Mouse (Mus musculus) embryonic fibroblast, embryonic 13.5 days (primary cell): Measurements from ENCODE around the gene Cnot11. TPM values are rescaled to one million over a fixed set of nuclear protein-coding genes. Genes with fewer than 3 reads are reported as not detected.

Experiments
- H3K27ac ChIP-seq: 2 replicates; pipeline ENCODE4 v1.5.1; 2012; ENCODE audit warnings: low read length, control low read depth, inconsistent platforms; ENCODE audit not compliant: insufficient read depth
- H3K4me1 ChIP-seq: 2 replicates; pipeline ENCODE4 v1.6.1; 2011; ENCODE audit warnings: low read length; ENCODE audit not compliant: control insufficient read depth, insufficient read depth
- H3K4me3 ChIP-seq: 2 replicates; pipeline ENCODE4 v1.5.1; 2011; ENCODE audit warnings: mild to moderate bottlenecking, control low read depth, low read length; ENCODE audit not compliant: insufficient read depth
- CTCF ChIP-seq: IDR thresholded peaks from 2 replicates; pipeline ENCODE4 v1.5.1; 2011; ENCODE audit warnings: mild to moderate bottlenecking, control low read depth, low read length, moderate library complexity, borderline replicate concordance; ENCODE audit not compliant: insufficient read depth
- POLR2A ChIP-seq: IDR thresholded peaks from 2 replicates; pipeline ENCODE4 v1.6.1; 2011; ENCODE audit warnings: low read depth, mild to moderate bottlenecking, control low read depth, low read length, moderate library complexity
- polyA plus RNA-seq: library from polyadenylated mRNA; stranded (reverse); fragments of >200 nt; gene quantifications from 2 replicates; pipeline ENCODE4 v1.2.4, GENCODE M21; 2011; ENCODE audit warnings: low read depth; ENCODE audit not compliant: missing spikeins, insufficient read length

Gene Cnot11
- 47.8 and 48.5 TPM in 2 replicates for polyA plus RNA-seq

DNA sequence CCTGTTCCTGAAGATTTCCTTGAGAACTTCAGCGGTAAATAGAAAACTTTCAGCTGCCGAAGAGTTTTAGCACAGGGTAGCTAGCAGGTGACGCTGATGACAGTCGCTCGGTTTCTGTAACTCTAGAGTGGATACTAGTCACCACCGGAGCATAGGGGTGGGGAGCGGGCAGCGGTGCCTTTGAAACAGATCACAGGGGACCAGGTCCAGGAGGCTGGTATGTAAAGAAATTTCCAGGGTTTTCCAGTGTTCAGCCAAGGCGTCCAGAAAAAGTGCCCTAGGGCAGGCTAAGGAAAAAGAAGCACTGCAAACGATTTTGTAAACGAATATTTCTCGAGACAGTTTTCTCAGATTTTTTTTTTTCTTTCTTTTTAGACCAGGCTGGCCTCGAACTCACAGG is at the start of gene Cnot11:
Gene Cnot11, plus strand, starts transcription at position 162 of the 400 bp plus-strand sequence.
- TF ChIP-seq POLR2A (no peak), CTCF (no peak)
- Histone ChIP-seq H3K4me1 (0 out of 2 replicates have a peak, but pooled peaks cover 2% of the 10 kb centered on the region), H3K27ac (peak within 1 kb of the TSS; percentile 56), H3K4me3 (peak within 1 kb of the TSS; percentile 80)

DNA sequence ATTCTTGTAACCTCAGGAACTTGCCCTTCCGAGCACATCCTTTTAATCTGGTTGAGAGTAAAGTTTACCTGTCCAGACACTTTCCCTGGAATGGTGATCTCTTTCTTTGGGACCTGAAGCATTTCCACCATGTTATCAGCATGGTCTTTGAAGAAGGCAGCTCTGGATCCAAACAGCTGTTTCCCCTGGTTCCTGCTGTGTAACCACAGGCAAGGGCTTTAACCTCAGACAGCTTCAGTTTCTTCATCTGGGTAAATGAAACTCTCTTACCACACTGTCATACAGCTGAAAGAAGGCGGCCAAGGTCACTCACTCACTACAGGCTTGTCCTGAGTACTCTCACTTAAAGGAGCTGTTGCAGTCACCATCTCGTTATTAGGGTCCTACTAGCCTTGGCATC is 47.4 kb upstream of the Cnot11 start:
- H3K27ac ChIP-seq = no peak overlapping the region
- H3K4me1 ChIP-seq = no peaks in the 10 kb centered on the region
- TF ChIP-seq CTCF (no peak), POLR2A (no peak)
- H3K4me3 ChIP-seq = no peak overlapping the region

DNA sequence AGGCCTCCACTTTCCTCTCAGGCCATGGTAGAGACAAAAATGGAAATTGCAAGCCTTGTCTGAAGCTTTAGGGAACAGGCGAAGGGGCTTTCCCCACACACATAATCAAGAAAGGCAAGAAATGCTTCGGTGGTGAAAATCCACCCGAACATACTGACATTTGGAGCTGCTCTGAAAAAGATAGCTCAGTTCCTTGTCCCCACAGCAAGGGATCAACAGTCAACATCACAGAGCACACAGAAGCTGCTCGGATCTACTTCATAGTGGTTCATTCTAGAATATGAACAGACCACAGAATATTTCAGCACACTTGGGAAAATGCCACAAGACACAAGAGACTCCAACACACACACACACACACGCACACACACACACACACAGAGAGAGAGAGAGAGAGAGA is 41.6 kb upstream of the Cnot11 start:
- H3K4me3 ChIP-seq = no peak overlapping the region
- no peak for TF ChIP-seq CTCF
- TF ChIP-seq POLR2A = no peak
- H3K27ac ChIP-seq = no peak overlapping the region
- no peaks in the 10 kb centered on the region for H3K4me1 ChIP-seq

DNA sequence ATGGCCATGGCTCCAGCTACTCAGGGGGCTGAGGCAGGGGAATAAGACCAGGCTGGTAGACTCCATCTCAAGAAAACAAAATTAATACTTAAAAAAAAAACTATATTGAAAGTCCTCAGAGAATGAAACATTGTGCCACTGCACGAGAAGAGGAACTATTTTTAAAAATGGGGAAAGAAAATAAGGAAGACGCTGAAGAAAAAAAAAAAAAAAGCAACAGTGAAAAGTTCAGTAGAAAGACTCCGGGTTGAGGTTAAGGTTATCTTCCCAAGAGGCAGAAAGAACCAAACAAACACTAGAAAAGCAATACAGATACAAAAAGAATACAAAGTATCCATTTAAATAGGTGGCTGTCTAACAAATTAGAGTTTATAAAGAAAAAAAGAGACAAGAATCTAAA is 41.1 kb upstream of the Cnot11 start:
- TF ChIP-seq POLR2A = no peak
- no peak for TF ChIP-seq CTCF
- H3K27ac ChIP-seq = no peak overlapping the region
- no peaks in the 10 kb centered on the region for H3K4me1 ChIP-seq
- H3K4me3 ChIP-seq = no peak overlapping the region

DNA sequence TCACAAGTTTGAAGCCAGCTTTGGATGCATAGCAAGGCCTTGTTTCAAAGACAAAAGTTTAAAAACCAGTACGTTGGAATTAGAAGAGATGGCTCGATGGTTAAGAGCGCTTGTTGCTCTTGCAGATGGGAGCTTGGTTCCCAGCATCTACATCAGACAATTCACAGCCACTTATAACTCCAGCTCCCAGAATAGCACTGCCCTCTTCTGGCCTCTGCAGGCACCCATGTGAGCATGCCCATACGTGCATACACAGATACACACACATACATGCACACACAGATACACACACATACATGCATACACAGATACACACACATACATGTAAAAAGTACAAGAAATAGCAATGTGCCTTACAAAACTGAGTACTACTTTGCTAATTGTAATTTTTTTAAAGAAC is 37.8 kb upstream of the Cnot11 start:
- no peak overlapping the region for H3K27ac ChIP-seq
- H3K4me1 ChIP-seq = peaks cover 2% of the 10 kb centered on the region; the same call in 1 of the 2 replicates
- no peak for TF ChIP-seq CTCF
- TF ChIP-seq POLR2A = no peak
- no peak overlapping the region for H3K4me3 ChIP-seq

DNA sequence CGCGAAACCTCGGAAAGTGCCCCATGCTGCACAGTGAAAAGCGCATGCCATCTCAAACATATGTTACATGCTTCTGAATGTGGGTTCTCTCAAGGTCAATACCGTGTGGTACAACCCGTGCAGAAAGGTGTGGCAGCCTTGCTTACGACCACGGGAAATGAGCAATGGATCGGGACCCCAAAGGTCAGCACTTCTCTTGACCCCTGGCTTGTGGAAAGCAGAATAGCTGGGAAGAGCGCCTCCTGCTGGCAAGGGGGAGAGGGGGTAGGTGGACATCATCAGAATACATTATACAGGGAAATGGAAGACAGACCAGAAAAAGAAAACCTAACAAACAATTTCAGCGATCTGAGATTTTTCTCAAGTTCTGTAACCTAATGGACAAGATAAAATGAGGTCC is 37.0 kb upstream of the Cnot11 start:
- TF ChIP-seq POLR2A (no peak), CTCF (no peak)
- Histone ChIP-seq H3K27ac (no peak overlapping the region), H3K4me3 (no peak overlapping the region), H3K4me1 (peaks cover 2% of the 10 kb centered on the region; the same call in 1 of the 2 replicates)

DNA sequence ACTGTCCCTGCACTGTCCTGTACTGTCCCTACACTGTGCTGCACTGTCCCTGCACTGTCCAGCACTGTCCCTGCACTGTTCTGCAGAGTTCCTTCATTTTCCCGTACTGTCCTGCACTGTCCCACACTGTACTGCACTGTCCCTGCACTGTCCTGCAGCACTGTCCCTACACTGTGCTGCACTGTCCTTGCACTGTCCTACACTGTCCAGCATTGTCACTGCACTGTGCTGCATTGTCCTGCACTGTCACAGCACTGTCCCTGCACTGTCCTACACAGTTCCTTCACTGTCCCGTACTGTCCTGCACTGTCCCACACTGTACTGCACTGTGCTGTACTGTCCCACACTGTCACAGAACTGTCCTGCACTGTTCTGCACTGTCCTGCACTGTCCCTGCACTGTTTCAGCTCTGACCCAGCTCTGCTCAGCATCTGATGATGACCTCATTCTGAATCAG is 35.3 kb upstream of the Cnot11 start:
- H3K4me1 ChIP-seq = peaks cover 2% of the 10 kb centered on the region; the same call in 1 of the 2 replicates
- no peak overlapping the region for H3K4me3 ChIP-seq
- no peak overlapping the region for H3K27ac ChIP-seq
- TF ChIP-seq POLR2A (no peak), CTCF (no peak)

DNA sequence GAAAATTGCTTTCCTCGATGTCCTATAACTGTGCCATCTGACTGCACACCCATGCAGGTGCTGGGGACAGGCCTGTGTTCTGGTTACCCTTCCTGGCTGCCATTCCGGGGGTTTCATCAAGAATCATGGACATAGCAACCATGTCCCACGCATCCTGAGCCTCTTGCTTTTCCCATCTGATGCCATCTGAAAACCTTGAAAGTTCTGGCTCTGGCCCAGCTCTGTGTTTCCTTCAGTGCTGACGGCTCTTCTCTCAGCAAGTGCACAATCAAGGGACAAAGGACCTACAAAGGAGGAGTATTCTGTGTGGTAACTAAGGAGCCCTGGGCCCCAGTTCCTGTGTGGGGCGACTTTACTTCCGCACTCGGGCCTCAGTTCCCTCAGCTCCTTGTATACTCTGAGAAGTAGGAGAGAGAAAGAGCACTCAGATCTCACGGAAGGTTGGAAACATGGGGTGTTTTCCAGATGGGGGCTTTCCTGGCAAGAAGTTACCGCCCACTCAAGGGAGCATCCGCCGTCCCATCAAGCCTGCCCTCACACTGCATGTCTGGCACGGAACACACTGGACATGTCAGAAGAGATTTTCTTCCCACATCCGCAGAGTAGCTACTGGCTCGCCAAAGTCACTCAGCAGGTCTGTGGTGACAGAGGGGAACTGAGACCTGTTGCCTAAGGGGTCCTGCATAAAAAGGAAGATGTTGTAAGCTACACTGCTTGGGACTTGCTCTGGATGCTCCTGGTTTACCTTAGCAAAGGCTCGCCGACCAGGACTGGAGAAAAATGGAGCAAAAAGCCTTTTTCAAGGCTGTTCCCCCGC is 31.8 kb upstream of the Cnot11 start:
- H3K4me1 ChIP-seq = peaks cover 2% of the 10 kb centered on the region; the same call in 1 of the 2 replicates
- no peak overlapping the region for H3K4me3 ChIP-seq
- no peak for TF ChIP-seq POLR2A
- no peak for TF ChIP-seq CTCF
- no peak overlapping the region for H3K27ac ChIP-seq

DNA sequence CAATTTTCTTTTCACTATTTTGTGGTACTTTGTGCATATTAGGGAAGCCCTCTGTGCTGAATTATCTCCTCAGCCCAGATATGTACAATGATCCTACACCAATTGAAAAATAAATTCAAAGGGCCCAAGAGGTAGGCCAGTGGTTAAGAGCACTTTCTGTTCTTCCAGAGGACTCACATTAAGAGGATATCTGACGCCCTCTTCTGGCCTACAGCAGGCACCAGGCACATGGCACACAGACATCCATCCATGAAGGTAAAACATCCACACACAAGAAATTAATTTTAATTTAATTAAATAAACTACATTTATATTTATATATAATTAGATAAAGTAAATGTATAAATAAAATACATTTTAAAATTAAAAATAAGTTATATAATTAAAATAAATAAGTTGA is 30.5 kb upstream of the Cnot11 start:
- no peak overlapping the region for H3K4me3 ChIP-seq
- peak; percentile 41; the same call in 1 of the 2 replicates for TF ChIP-seq CTCF
- no peak for TF ChIP-seq POLR2A
- H3K27ac ChIP-seq = no peak overlapping the region
- peaks cover 2% of the 10 kb centered on the region; the same call in 1 of the 2 replicates for H3K4me1 ChIP-seq

DNA sequence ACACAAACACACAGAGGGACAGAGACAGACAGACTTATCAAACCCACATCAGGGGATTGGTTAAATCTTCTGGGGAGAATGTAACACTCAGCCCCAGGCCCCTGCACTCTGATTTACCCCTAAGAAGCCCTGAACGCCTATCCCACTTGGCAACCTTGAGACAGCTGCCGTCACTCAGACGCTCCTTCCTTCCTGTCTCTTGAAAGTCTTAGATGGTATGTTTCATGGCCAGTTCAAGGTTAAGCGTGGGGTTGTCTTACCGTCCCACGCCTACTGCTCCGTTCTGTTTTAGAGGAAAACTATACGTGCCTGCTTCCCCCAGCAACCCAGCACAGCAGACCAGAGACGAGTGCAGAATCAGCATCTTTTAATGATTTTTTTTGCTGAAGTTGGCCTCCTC is 29.2 kb upstream of the Cnot11 start:
- H3K27ac ChIP-seq = no peak overlapping the region
- H3K4me3 ChIP-seq = no peak overlapping the region

More for the DNA sequence above, 29.2 kb upstream of the Cnot11 start:
- H3K4me1 ChIP-seq = no peaks in the 10 kb centered on the region
- TF ChIP-seq CTCF (no peak), POLR2A (no peak)
